Mouse (Mus musculus) CH12.LX (cell line): ENCODE data around the gene Foxp1. TPM values are rescaled to one million over a fixed set of nuclear protein-coding genes. Genes with fewer than 3 reads are reported as not detected.

Experiments
- DNase-seq: peaks from one replicate; pipeline ENCODE4 v3.0.0-alpha.2; 2013; ENCODE audit errors: extremely low read depth
- H3K27ac ChIP-seq: 2 replicates; pipeline ENCODE4 v1.5.1; 2012; ENCODE audit warnings: low read depth, mild to moderate bottlenecking, control low read depth, moderate library complexity; ENCODE audit not compliant: insufficient read depth
- H3K27me3 ChIP-seq: replicated peaks from 2 replicates; pipeline ENCODE3; 2012; ENCODE audit warnings: inconsistent platforms
- H3K36me3 ChIP-seq, 2 experiments: replicated peaks in 1 of 2; 2 replicates each; pipeline versions ENCODE3 to v1.6.1; 2012; ENCODE audit warnings: inconsistent platforms in 1 of 2, low read length in 1 of 2, mild to moderate bottlenecking in 1 of 2, mixed read lengths in 1 of 2, moderate library complexity in 1 of 2; ENCODE audit not compliant: control insufficient read depth in 1 of 2, insufficient read depth in 1 of 2
- H3K4me1 ChIP-seq, 2 experiments: 2 replicates each; pipeline ENCODE4 v1.6.1; 2012; ENCODE audit warnings: inconsistent platforms in 1 of 2, moderate library complexity in 1 of 2; ENCODE audit not compliant: insufficient read depth in 2 of 2, control insufficient read depth in 1 of 2
- H3K4me2 ChIP-seq: 2 replicates; pipeline ENCODE4 v1.6.1; 2012; ENCODE audit warnings: low read depth, mild to moderate bottlenecking, control low read depth; ENCODE audit not compliant: poor library complexity, insufficient read depth, severe bottlenecking
- H3K4me3 ChIP-seq, 3 experiments: fragments of 150-350 bp in 1 of 3; sonication (generic) in 1 of 3; replicated peaks in 1 of 3; 2 replicates each; pipeline versions ENCODE3 to v1.5.1; 2011 to 2012; ENCODE audit warnings: low read depth in 2 of 3, low read length in 2 of 3, mild to moderate bottlenecking in 2 of 3, moderate library complexity in 2 of 3, control low read depth in 1 of 3, improper control_type of control experiment in 1 of 3, inconsistent platforms in 1 of 3, mixed read lengths in 1 of 3; ENCODE audit not compliant: poor library complexity in 1 of 3
- H3K79me2 ChIP-seq: replicated peaks from 2 replicates; pipeline ENCODE4 v1.6.1; 2012; ENCODE audit warnings: mild to moderate bottlenecking, moderate library complexity; ENCODE audit not compliant: control insufficient read depth, poor library complexity, insufficient read depth, severe bottlenecking; ENCODE audit errors: extremely low read depth
- H3K9ac ChIP-seq: 2 replicates; pipeline ENCODE4 v1.6.1; 2012; ENCODE audit warnings: low read depth, mild to moderate bottlenecking, control low read depth, moderate library complexity; ENCODE audit not compliant: insufficient read depth
- H3K9me3 ChIP-seq: replicated peaks from 2 replicates; pipeline ENCODE3; 2012; ENCODE audit warnings: low read length, inconsistent platforms, mixed read lengths
- CHD1 ChIP-seq: IDR thresholded peaks from 2 replicates; pipeline ENCODE4 v1.6.1; 2012; ENCODE audit warnings: low read depth, low read length, improper control_type of control experiment, inconsistent platforms
- CHD2 ChIP-seq: IDR thresholded peaks from 2 replicates; pipeline ENCODE4 v1.6.1; 2011; ENCODE audit warnings: low read length, improper control_type of control experiment
- E2F4 ChIP-seq: IDR thresholded peaks from 2 replicates; pipeline ENCODE4 v1.6.1; 2011; ENCODE audit warnings: low read depth, low read length, improper control_type of control experiment; ENCODE audit not compliant: insufficient replicate concordance
- EP300 ChIP-seq: IDR thresholded peaks from 2 replicates; pipeline ENCODE4 v1.6.1; 2011; ENCODE audit warnings: low read length, improper control_type of control experiment
- JUN ChIP-seq: IDR thresholded peaks from 2 replicates; pipeline ENCODE4 v1.6.1; 2011; ENCODE audit warnings: low read depth, mild to moderate bottlenecking, low read length, improper control_type of control experiment, moderate library complexity; ENCODE audit not compliant: insufficient read depth
- JUND ChIP-seq: conservative IDR thresholded peaks from 2 replicates; pipeline ENCODE4 v1.6.1; 2011; ENCODE audit warnings: low read depth, low read length, improper control_type of control experiment
- MAFK ChIP-seq: IDR thresholded peaks from 2 replicates; pipeline ENCODE4 v1.6.1; 2011; ENCODE audit warnings: low read length, improper control_type of control experiment; ENCODE audit not compliant: insufficient replicate concordance
- MEF2A ChIP-seq: IDR thresholded peaks from 2 replicates; pipeline ENCODE4 v1.6.1; 2014; ENCODE audit warnings: low read depth, mild to moderate bottlenecking, inconsistent platforms, low read length, improper control_type of control experiment, borderline replicate concordance
- MXI1 ChIP-seq: IDR thresholded peaks from 2 replicates; pipeline ENCODE4 v1.6.1; 2011; ENCODE audit warnings: mild to moderate bottlenecking, low read depth, low read length, improper control_type of control experiment
- MYC ChIP-seq: IDR thresholded peaks from 2 replicates; pipeline ENCODE4 v1.6.1; 2011; ENCODE audit warnings: low read depth, mild to moderate bottlenecking, improper control_type of control experiment, low read length
- NELFE ChIP-seq: IDR thresholded peaks from 2 replicates; pipeline ENCODE4 v1.6.1; 2011; ENCODE audit warnings: low read depth, low read length, improper control_type of control experiment
- NRF1 ChIP-seq: IDR thresholded peaks from 2 replicates; pipeline ENCODE4 v1.6.1; 2014; ENCODE audit warnings: low read depth, mild to moderate bottlenecking, inconsistent platforms, low read length, improper control_type of control experiment, moderate library complexity
- PAX5 ChIP-seq: IDR thresholded peaks from 2 replicates; pipeline ENCODE4 v1.6.1; 2012; ENCODE audit warnings: low read length, inconsistent platforms, mixed read lengths
- POLR2A ChIP-seq: IDR thresholded peaks from 2 replicates; pipeline ENCODE4 v1.6.1; 2011; ENCODE audit warnings: low read depth, mild to moderate bottlenecking, improper control_type of control experiment, low read length
- POLR2AphosphoS2 ChIP-seq: IDR thresholded peaks from 2 replicates; pipeline ENCODE4 v1.6.1; 2011; ENCODE audit warnings: low read depth, low read length, improper control_type of control experiment
- RCOR1 ChIP-seq: conservative IDR thresholded peaks from 2 replicates; pipeline ENCODE4 v1.6.1; 2012; ENCODE audit warnings: low read depth, mild to moderate bottlenecking, inconsistent platforms, low read length, improper control_type of control experiment
- SMC3 ChIP-seq: IDR thresholded peaks from 2 replicates; pipeline ENCODE4 v1.6.1; 2011; ENCODE audit warnings: low read depth, low read length, improper control_type of control experiment
- TBP ChIP-seq: conservative IDR thresholded peaks from 2 replicates; pipeline ENCODE4 v1.6.1; 2011; ENCODE audit warnings: low read depth, low read length, improper control_type of control experiment
- UBTF ChIP-seq: IDR thresholded peaks from 2 replicates; pipeline ENCODE4 v1.6.1; 2012; ENCODE audit warnings: low read depth, mild to moderate bottlenecking, inconsistent platforms, low read length, improper control_type of control experiment, moderate library complexity
- USF1 ChIP-seq: IDR thresholded peaks from 2 replicates; pipeline ENCODE4 v1.6.1; 2014; ENCODE audit warnings: low read depth, mild to moderate bottlenecking, inconsistent platforms, low read length, improper control_type of control experiment
- USF2 ChIP-seq: conservative IDR thresholded peaks from 2 replicates; pipeline ENCODE4 v1.6.1; 2011; ENCODE audit warnings: low read depth, low read length, improper control_type of control experiment
- ZC3H11A ChIP-seq: IDR thresholded peaks from 2 replicates; pipeline ENCODE4 v1.6.1; 2012; ENCODE audit warnings: low read depth, mild to moderate bottlenecking, inconsistent platforms, low read length, improper control_type of control experiment
- ZKSCAN1 ChIP-seq: IDR thresholded peaks from 2 replicates; pipeline ENCODE4 v1.6.1; 2012; ENCODE audit warnings: low read depth, inconsistent platforms, low read length, improper control_type of control experiment, borderline replicate concordance
- ZMIZ1 ChIP-seq: IDR thresholded peaks from 2 replicates; pipeline ENCODE4 v1.6.1; 2012; ENCODE audit warnings: low read depth, mild to moderate bottlenecking, inconsistent platforms, low read length, improper control_type of control experiment
- dilution Hi-C: fragments of 300-500 bp; cut with MboI; formaldehyde crosslinking; loops from 2 replicates; pipeline ENCODE4 v1.14.3; 2020; ENCODE audit warnings: low sequenced_read_pairs; ENCODE audit not compliant: extremely low pct_unique_long_range_greater_than_20kb, extremely low pct_ligation_motif_present
- in situ Hi-C: fragments of 300-500 bp; cut with MboI; formaldehyde crosslinking; loops from 3 replicates; pipeline ENCODE4 v1.14.3; 2019; ENCODE audit warnings: low sequenced_read_pairs, low pct_ligation_motif_present, low pct_unique_long_range_greater_than_20kb, mixed read lengths
- polyA plus RNA-seq: library from polyadenylated mRNA; unstranded; fragments of >175 nt; gene quantifications from 2 replicates; pipeline ENCODE4 v1.2.1, GENCODE M21; 2012; ENCODE audit warnings: low read depth; ENCODE audit not compliant: insufficient read length
- total RNA-seq, 2 experiments: library from RNA; depleted of rRNA; stranded (reverse); fragments of 300-350 nt in 1 of 2; fragments of >200 nt in 1 of 2; gene quantifications; 2 replicates each; pipeline ENCODE4 v1.2.3; 2012 to 2014

Foxp1 gene
- total and polyA plus RNA-seq, 3 experiments = 66.5 to 105 (median 87.4) TPM

DNA sequence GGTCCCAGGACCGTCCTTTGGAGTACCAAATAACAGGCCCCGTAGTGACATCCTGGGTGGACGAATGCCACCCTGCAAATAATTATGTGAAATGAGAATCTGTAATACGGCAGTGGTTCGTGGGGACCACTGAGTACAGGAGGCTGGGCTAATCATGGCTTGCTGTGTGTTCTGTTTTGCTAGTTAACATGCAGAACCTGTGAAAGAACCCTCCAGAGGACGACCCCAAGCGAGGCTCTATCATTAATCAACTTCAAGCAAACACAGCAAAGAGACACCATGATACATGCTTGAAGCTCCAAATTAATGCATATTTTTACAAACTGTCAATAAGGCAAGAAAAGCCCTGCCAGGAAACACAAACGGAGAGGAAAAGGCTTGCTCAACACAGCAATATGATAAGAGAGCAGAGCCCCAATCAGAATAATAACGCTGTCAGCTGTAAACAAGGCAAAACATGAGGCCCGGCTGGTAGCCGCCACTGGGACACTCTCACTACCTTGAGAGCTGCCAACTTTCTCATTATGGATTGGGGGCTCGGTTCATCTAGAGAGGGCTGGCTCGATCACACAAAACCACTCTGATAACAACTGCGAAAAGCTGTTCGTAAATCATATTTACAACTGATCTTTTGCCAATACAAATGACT lies 591.7 kb downstream of the Foxp1 start:
- dilution Hi-C loops (no loop called here), in situ Hi-C loops (loop anchor here (25.0 kb wide), 1 partner anchor 393 kb away; no protein-coding TSS in a partner anchor)
- 0 out of 2 replicates have a peak, but pooled peaks have one; percentile 6 for TF ChIP-seq POLR2A
- no peak for TF ChIP-seq NRF1

DNA sequence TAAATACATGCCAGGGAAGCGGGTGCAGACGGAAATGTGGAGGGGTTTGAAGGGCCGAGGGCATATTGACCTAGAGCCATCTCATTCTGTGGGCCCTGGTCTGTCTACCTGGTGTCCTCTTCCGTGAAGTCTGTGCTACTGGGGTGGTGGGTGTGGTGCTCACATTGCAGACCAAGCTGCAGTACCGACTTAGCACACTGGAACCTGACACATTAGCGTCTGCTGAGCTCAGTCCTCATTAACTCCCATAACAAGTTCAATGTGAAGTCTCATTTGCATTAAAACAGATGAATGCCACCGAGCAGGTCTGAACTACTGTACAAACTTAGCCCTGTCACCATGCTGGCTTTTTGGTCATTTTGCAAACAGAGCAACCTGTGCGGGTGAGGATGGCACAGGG lies 594.2 kb downstream of the Foxp1 start:
- no peaks in the 10 kb centered on the region for H3K79me2 ChIP-seq
- H3K9ac ChIP-seq = no peak overlapping the region
- H3K27ac ChIP-seq = no peak overlapping the region
- dilution Hi-C loops = no loop called here
- TF ChIP-seq ZC3H11A (no peak), CHD1 (no peak), POLR2AphosphoS2 (peak; percentile 56; the same call in 1 of the 2 replicates), UBTF (no peak)
- TF ChIP-seq, all 38 proteins: peak for 1
- Histone ChIP-seq H3K27me3 (no peaks in the 10 kb centered on the region), H3K36me3 (peaks cover 43 to 69% of the 10 kb centered on the region in 2 experiments), H3K4me1 (peaks cover 4 to 13% of the 10 kb centered on the region in 2 experiments; a peak in 2 of 4 replicates), H3K4me2 (no peak overlapping the region), H3K9me3 (no peaks in the 10 kb centered on the region), H3K4me3 (no peak overlapping the region)
- DNase-seq = no peak
- in situ Hi-C loops = loop anchor here (25.0 kb wide), 1 partner anchor 391 kb away; no protein-coding TSS in a partner anchor

More for the DNA sequence above, 591.7 kb downstream of the Foxp1 start:
- Histone ChIP-seq H3K4me1 (peaks cover 6 to 33% of the 10 kb centered on the region in 2 experiments; a peak in 3 of 4 replicates), H3K27me3 (no peaks in the 10 kb centered on the region), H3K79me2 (no peaks in the 10 kb centered on the region), H3K27ac (no peak overlapping the region), H3K4me2 (no peak overlapping the region), H3K9ac (no peak overlapping the region), H3K9me3 (no peaks in the 10 kb centered on the region), H3K36me3 (peaks cover 60 to 86% of the 10 kb centered on the region in 2 experiments), H3K4me3 (no peak overlapping the region)
- DNase-seq = no peak

DNA sequence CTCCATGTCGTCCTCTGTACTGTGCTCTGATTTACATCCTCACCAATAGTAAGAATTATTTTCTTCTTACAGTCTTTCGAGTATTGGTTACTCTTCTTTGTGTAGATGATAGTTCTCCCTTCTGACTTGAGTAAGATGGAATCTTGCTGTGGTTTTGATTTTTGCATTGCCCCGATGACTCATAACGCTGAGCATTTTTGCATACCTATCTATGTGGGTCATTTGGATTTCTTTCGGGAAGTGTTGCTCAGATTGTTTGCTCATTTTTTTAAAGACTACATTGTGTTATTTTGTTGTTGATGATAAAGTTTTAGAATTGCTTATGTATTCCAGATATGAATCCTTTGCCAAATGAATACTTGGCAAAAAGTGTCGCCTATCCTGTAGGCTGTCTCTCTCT lies 621.3 kb downstream of the Foxp1 start:
- Histone ChIP-seq H3K4me3 (no peak overlapping the region), H3K9ac (no peak overlapping the region), H3K4me1 (peaks cover 8 to 31% of the 10 kb centered on the region in 2 experiments; a peak in 3 of 4 replicates), H3K27me3 (no peaks in the 10 kb centered on the region), H3K79me2 (no peaks in the 10 kb centered on the region), H3K9me3 (no peaks in the 10 kb centered on the region), H3K27ac (peak overlapping the region; percentile 69), H3K36me3 (no peaks in the 10 kb centered on the region), H3K4me2 (peak overlapping the region; percentile 70; the same call in 1 of the 2 replicates)
- DNase-seq = peak; percentile 80
- dilution Hi-C loops = no loop called here
- in situ Hi-C loops = no loop called here
- peak; percentile 90 for TF ChIP-seq JUN
- TF ChIP-seq CHD2 = no peak
- no peak for TF ChIP-seq SMC3
- TF ChIP-seq TBP = peak; percentile 92
- no peak for TF ChIP-seq NRF1
- no peak for TF ChIP-seq MYC
- no peak for TF ChIP-seq USF1
- peak; percentile 94 for TF ChIP-seq JUND
- no peak for TF ChIP-seq ZMIZ1
- TF ChIP-seq USF2 = no peak
- no peak for TF ChIP-seq PAX5
- TF ChIP-seq ZKSCAN1 = no peak
- TF ChIP-seq NELFE = no peak
- no peak for TF ChIP-seq POLR2A
- 0 out of 2 replicates have a peak, but pooled peaks have one; percentile 66 for TF ChIP-seq RCOR1
- no peak for TF ChIP-seq MXI1
- TF ChIP-seq UBTF = no peak
- 0 out of 2 replicates have a peak, but pooled peaks have one; percentile 62 for TF ChIP-seq MAFK
- TF ChIP-seq E2F4 = no peak
- peak; percentile 97 for TF ChIP-seq EP300
- peak; percentile 60; the same call in 1 of the 2 replicates for TF ChIP-seq MEF2A
